Mouse (Mus musculus) neural tube, embryonic 15.5 days (tissue): Measurements from ENCODE around the gene Lyrm9. TPM values are rescaled to one million over a fixed set of nuclear protein-coding genes. Genes with fewer than 3 reads are reported as not detected.

Source experiments
- ATAC-seq: fragments of 200-750 bp; cut with Nextera tagmentation; 2 replicates; pipeline ENCODE4 v1.8.0; 2017; ENCODE audit warnings: mild to moderate bottlenecking, moderate TSS enrichment, moderate library complexity; ENCODE audit not compliant: low FRiP score
- H3K27ac ChIP-seq: fragments of 300-500 bp; sonication (generic); replicated peaks from 2 replicates; pipeline ENCODE4 v1.5.1; 2015; ENCODE audit warnings: mild to moderate bottlenecking, inconsistent platforms
- H3K27me3 ChIP-seq: fragments of 300-500 bp; sonication (generic); replicated peaks from 2 replicates; pipeline ENCODE4 v1.6.1; 2015; ENCODE audit warnings: inconsistent platforms
- H3K36me3 ChIP-seq: fragments of 300-500 bp; sonication (generic); 2 replicates; pipeline ENCODE4 v1.6.1; 2015; ENCODE audit warnings: inconsistent platforms
- H3K4me1 ChIP-seq: fragments of 300-500 bp; sonication (generic); 2 replicates; pipeline ENCODE4 v1.6.1; 2015; ENCODE audit warnings: inconsistent platforms
- H3K4me2 ChIP-seq: fragments of 300-500 bp; sonication (generic); 2 replicates; pipeline ENCODE4 v1.6.1; 2015; ENCODE audit warnings: inconsistent platforms, mild to moderate bottlenecking, moderate library complexity
- H3K4me3 ChIP-seq: fragments of 300-500 bp; sonication (generic); replicated peaks from 2 replicates; pipeline ENCODE4 v1.5.1; 2015; ENCODE audit warnings: mild to moderate bottlenecking, inconsistent platforms
- H3K9ac ChIP-seq: fragments of 300-500 bp; sonication (generic); replicated peaks from 2 replicates; pipeline ENCODE4 v1.6.1; 2015; ENCODE audit warnings: mild to moderate bottlenecking, inconsistent platforms
- H3K9me3 ChIP-seq: fragments of 300-500 bp; sonication (generic); replicated peaks from 2 replicates; pipeline ENCODE4 v1.6.1; 2016; ENCODE audit warnings: inconsistent platforms
- WGBS: fragments of 180-500 bp; shearing (Covaris S2); methylation state at CpG from one replicate; pipeline ENCODE4 v1.1.7; 2015; ENCODE audit warnings: mixed read lengths; 5-methylcytosine and 5-hydroxymethylcytosine counted together
- polyA plus RNA-seq: library from polyadenylated mRNA; unstranded; fragments of >200 nt; fragmentation: Nextera tagmentation; extraction: Ambion mirVana; gene quantifications from 2 replicates; pipeline ENCODE4 v1.2.1, GENCODE M21; 2015

The Lyrm9 gene
- polyA plus RNA-seq, 1 experiment from 2014 or later: 42.0 TPM

DNA sequence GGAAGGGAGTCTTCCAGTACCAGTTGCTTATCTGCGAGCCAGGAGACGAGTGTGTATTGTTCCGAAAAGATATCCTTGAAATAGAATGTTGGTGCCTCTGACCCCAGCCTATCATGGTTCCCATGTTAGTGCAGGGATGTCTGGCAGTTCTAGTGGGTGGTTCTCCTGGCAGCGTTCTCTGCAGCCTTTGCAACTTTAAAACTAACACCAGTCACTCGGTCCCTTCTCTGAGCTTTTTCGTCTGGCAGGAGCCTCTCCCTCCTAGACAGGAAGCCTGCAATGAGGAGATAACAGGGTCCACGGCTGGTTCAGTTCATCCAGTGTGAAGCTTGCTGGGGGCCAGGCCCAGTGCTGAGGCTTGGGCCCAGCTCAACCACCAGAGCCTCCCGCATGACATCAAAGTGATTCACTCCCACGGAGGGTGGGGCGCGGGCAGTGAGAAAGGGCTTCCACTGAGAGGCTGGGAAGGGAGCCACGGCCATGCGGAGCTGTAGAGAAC lies 6.5 kb downstream of the Lyrm9 start:
- H3K9ac ChIP-seq: no peak overlapping the region
- H3K27me3 ChIP-seq: no peaks in the 10 kb centered on the region
- ATAC-seq: no peak
- 74% methylated on average over 13 of the region's 13 CpGs for WGBS
- H3K36me3 ChIP-seq: no peaks in the 10 kb centered on the region
- no peak overlapping the region for H3K27ac ChIP-seq
- peaks cover 9% of the 10 kb centered on the region for H3K4me1 ChIP-seq
- no peaks in the 10 kb centered on the region for H3K9me3 ChIP-seq
- H3K4me2 ChIP-seq: no peak overlapping the region
- H3K4me3 ChIP-seq: no peak overlapping the region

DNA sequence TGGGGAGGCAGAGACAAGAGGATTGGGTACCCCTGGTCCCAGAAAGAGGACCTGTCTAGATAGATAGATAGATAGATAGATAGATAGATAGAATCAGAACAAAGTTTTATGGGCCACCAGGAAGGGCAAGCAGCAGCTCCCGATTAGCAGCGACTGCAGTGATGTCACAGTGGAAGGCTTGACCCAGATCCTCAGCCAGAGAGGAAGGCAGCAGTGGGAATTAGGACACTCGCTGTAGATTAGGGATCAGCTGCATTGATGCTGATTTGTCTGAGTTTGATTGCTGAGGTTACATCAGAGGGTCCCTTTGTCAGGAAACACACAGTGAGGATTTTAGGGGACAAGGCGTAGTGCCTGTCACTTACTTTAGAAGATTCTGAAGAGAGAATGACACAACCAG lies 10.1 kb downstream of the Lyrm9 start:
- Histone ChIP-seq H3K4me1 (no peaks in the 10 kb centered on the region), H3K36me3 (peaks cover 11% of the 10 kb centered on the region), H3K27ac (no peak overlapping the region), H3K9ac (no peak overlapping the region), H3K9me3 (no peaks in the 10 kb centered on the region), H3K4me2 (no peak overlapping the region), H3K4me3 (no peak overlapping the region), H3K27me3 (no peaks in the 10 kb centered on the region)
- WGBS: 94% methylated on average over 4 of the region's 4 CpGs
- no peak for ATAC-seq

DNA sequence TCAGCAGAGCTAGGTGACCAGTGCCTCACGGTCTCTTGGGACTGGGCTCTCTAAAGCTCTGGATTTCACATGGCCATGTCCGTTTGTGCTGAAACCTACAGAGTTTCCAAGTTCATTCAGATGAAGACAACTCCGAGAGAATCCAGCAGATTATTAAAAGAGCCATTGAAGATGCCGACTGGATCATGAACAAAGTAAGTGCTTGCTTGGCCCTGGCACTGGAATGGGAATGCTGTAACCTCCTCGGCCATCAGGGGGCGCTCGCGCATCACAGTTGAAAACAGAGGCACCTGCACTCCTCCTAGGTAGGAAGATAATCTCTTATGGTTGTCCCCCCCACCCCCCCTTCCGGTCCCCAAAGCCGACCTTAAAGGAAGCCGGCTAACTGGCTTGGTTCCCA lies 11.6 kb downstream of the Lyrm9 start:
- no peak overlapping the region for H3K9ac ChIP-seq
- no peaks in the 10 kb centered on the region for H3K27me3 ChIP-seq
- no peaks in the 10 kb centered on the region for H3K9me3 ChIP-seq
- peaks cover 11% of the 10 kb centered on the region for H3K36me3 ChIP-seq
- WGBS: 13% methylated on average over 11 of the region's 11 CpGs
- no peak overlapping the region for H3K4me2 ChIP-seq
- ATAC-seq: no peak
- H3K4me1 ChIP-seq: no peaks in the 10 kb centered on the region
- H3K4me3 ChIP-seq: no peak overlapping the region
- H3K27ac ChIP-seq: no peak overlapping the region

DNA sequence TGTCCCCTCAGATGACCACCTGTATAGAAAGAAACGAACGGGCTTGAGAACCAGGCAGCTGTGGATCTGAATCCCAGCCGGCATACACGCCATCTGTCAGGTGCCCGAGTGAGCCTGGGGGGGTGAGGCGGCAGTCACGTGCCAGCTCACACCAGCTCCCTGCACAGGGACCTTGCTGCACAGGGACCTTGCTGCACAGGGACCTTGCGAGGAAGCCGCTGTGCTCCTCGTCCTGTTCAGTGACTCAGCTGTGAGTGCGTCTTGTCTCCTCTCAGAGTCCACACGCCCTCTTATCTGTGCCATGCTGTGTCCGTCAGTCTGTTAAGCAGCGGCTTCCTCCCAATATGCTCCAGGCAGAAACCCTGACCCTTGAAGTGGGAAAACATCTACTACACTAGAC lies 13.1 kb downstream of the Lyrm9 start:
- Histone ChIP-seq H3K4me3 (no peak overlapping the region), H3K4me1 (no peaks in the 10 kb centered on the region), H3K9me3 (no peaks in the 10 kb centered on the region), H3K36me3 (peaks cover 11% of the 10 kb centered on the region), H3K9ac (no peak overlapping the region), H3K27ac (no peak overlapping the region), H3K4me2 (no peak overlapping the region), H3K27me3 (no peaks in the 10 kb centered on the region)
- ATAC-seq: no peak
- 68% methylated on average over 14 of the region's 14 CpGs for WGBS

DNA sequence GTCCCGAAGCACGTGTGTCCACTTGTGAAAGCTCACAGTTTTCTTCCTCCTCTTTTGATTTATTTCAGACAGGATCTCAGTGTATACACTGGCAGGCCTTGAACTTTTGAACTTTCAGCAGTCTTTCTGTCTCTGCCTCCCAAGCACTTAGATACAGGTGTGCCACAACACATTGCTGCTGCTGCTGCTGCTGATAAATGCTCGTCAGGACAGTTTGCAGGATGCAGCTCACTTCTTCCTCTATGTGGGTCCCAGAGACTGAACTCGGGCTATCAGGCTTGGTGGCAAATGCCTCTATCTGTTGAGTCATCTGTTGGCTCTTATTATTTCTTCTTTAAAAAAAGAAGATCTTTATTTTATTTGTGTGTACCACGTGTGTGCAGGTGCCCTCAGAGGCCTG lies 13.8 kb downstream of the Lyrm9 start:
- WGBS: 90% methylated on average over 5 of the region's 5 CpGs
- H3K4me2 ChIP-seq: no peak overlapping the region
- no peak overlapping the region for H3K9ac ChIP-seq
- H3K27me3 ChIP-seq: no peaks in the 10 kb centered on the region
- no peak overlapping the region for H3K27ac ChIP-seq
- H3K4me3 ChIP-seq: no peak overlapping the region
- ATAC-seq: no peak
- H3K9me3 ChIP-seq: no peaks in the 10 kb centered on the region
- peaks cover 11% of the 10 kb centered on the region for H3K36me3 ChIP-seq
- no peaks in the 10 kb centered on the region for H3K4me1 ChIP-seq

DNA sequence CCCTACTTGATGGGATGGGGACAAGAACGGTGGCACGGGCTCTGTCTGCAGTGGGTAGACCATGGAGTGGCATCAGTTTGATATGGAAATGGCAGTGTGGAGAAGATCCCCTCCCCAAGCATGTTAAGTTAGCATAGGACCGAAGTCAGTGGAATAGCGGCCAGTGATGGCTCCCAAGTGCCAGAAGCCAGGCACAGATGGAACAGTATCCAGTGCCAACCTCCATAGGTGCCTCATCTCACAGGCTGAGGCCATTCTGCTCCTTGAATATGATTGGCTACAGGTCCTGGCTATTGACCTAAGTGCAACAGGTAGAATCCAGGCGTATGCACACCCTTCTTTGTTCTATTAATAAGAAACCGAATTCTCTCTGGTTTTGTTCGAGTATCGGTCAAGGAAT lies 15.6 kb downstream of the Lyrm9 start:
- Histone ChIP-seq H3K36me3 (peaks cover 11% of the 10 kb centered on the region), H3K9ac (no peak overlapping the region), H3K4me3 (no peak overlapping the region), H3K27ac (no peak overlapping the region), H3K9me3 (no peaks in the 10 kb centered on the region), H3K4me1 (0 out of 2 replicates have a peak, but pooled peaks cover 3% of the 10 kb centered on the region), H3K4me2 (no peak overlapping the region), H3K27me3 (no peaks in the 10 kb centered on the region)
- ATAC-seq: no peak
- 93% methylated on average over 8 of the region's 8 CpGs for WGBS

DNA sequence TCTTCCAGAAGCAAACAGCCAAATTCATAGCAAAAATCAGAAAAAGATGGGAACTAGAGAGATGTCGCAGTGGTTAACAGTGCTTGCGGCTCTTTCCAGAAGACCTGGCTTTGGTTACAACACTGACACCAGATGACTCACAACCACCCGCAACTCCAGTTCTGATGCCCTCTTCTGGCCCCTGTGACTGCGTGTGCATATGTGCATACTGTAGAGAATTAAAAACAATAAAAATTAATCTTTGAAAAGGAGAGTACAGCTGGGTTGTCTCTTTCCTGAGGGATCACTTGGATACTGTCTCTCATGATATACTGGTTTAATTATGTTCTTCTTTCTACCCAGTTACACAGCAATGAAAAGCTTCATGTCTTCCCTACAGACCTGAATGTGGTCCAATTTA lies 20.2 kb downstream of the Lyrm9 start:
- peaks cover 10% of the 10 kb centered on the region for H3K4me1 ChIP-seq
- no peak overlapping the region for H3K4me2 ChIP-seq
- ATAC-seq: peak; percentile 69
- H3K9ac ChIP-seq: no peak overlapping the region
- H3K27ac ChIP-seq: peak overlapping the region; percentile 41
- H3K36me3 ChIP-seq: no peaks in the 10 kb centered on the region
- WGBS: 68% methylated on average over 4 of the region's 4 CpGs
- H3K4me3 ChIP-seq: no peak overlapping the region
- H3K9me3 ChIP-seq: no peaks in the 10 kb centered on the region
- no peaks in the 10 kb centered on the region for H3K27me3 ChIP-seq

DNA sequence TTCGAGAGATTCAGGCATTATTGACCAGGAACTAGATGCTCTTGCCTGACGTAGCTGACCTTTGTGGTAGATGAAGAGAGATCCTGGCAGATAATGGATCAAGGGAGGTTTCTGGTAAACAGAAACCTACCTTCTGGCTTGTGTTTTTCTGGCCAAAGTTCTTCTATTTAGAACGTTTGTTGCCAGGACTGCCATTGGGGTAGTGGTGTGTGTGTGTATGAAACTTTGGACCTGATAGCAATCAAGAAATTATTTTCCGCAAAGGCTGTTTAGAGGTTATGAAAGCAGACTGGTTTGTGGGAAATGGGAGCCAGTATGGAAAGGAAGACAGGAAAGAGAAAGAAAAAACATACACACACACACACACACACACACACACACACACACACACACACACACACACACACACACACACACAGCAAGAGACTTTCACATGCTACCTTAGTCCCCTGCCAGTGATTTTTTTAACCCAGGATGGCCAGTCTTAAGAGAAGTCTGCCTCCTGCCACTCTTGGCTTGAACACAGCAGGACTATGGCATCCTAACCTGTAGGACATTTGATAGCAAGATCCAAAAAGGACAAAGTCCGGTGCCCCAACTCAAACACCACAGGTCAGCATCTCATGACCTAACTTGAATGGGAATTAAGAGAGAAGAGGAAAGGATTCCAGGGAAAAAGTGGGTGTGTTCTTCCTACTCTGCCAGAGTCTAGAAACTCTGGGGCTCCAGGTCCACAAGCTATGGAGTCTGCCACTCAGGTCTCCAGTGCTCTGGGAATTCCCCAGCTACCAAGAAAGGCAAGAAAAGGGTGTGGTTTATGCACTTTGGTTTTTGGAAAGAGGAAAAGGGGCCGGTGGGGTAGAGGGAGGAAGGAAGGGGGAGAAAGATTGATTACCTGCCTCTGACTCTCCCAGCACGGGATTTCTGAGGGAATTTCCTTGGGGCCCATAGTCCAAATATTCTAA lies 21.8 kb downstream of the Lyrm9 start:
- no peak overlapping the region for H3K4me3 ChIP-seq
- no peaks in the 10 kb centered on the region for H3K9me3 ChIP-seq
- WGBS: 62% methylated on average over 7 of the region's 7 CpGs
- no peak overlapping the region for H3K4me2 ChIP-seq
- H3K36me3 ChIP-seq: no peaks in the 10 kb centered on the region
- H3K27me3 ChIP-seq: no peaks in the 10 kb centered on the region
- ATAC-seq: no peak
- H3K4me1 ChIP-seq: peaks cover 10% of the 10 kb centered on the region
- no peak overlapping the region for H3K9ac ChIP-seq
- no peak overlapping the region for H3K27ac ChIP-seq

DNA sequence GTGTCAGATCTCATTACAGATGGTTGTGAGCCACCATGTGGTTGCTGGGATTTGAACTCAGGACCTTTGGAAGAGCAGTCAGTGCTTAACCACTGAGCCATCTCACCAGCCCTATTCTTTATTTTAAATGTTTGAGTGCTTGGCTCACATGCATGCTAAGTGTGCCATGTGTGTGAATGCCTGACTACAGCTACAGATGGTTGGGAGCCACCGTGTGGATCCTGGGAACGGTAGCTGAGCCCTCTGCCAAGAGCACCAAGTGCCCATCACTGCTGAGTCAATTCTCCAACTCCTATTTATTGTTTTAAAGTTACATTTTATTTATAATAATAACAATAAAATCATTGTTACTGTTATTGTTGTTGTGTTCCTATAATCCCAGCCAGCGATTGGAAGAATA lies 23.5 kb downstream of the Lyrm9 start:
- H3K27me3 ChIP-seq: no peaks in the 10 kb centered on the region
- no peak overlapping the region for H3K9ac ChIP-seq
- H3K4me2 ChIP-seq: no peak overlapping the region
- H3K27ac ChIP-seq: no peak overlapping the region
- H3K4me3 ChIP-seq: no peak overlapping the region
- peaks cover 10% of the 10 kb centered on the region for H3K4me1 ChIP-seq
- no peak for ATAC-seq
- no peaks in the 10 kb centered on the region for H3K36me3 ChIP-seq
- H3K9me3 ChIP-seq: no peaks in the 10 kb centered on the region
- WGBS: 78% methylated on average over 3 of the region's 3 CpGs

DNA sequence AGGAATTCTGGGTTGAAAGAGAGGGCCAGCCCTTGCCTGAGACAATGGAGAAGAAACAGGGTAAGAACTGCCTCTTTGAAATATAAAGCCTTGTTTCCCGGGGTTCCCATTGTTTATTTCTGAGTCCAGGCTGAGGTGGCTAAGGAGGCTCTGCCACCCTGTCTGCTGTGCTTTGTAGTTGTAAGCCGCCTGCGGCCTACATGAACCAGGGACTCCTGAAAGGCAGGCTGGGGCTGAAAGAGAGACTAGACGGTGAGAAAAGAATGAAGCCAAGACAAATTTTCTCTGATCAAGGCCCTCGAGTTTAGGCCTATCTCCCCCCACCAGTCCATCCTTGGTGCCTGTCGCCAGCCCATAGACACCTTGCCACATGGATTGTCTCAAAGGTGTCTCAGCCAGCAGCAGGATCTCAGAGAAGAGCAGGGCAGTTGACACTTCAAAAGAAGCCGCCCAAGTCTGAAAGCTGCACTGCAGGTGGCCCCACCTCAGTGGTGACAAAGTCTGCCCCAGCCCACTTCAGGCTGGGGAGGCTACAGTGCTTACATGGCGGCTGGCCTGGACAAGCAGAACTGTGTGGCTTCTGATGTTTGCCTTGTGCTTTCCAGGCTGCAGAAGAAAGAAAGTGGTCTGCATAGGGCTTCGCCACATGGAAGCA lies 25.0 kb downstream of the Lyrm9 start:
- H3K4me3 ChIP-seq: no peak overlapping the region
- no peak overlapping the region for H3K9ac ChIP-seq
- ATAC-seq: no peak
- WGBS: 39% methylated on average over 9 of the region's 9 CpGs
- no peak overlapping the region for H3K27ac ChIP-seq
- H3K4me2 ChIP-seq: no peak overlapping the region
- H3K9me3 ChIP-seq: no peaks in the 10 kb centered on the region
- H3K27me3 ChIP-seq: no peaks in the 10 kb centered on the region
- H3K36me3 ChIP-seq: no peaks in the 10 kb centered on the region
- H3K4me1 ChIP-seq: peaks cover 10% of the 10 kb centered on the region

DNA sequence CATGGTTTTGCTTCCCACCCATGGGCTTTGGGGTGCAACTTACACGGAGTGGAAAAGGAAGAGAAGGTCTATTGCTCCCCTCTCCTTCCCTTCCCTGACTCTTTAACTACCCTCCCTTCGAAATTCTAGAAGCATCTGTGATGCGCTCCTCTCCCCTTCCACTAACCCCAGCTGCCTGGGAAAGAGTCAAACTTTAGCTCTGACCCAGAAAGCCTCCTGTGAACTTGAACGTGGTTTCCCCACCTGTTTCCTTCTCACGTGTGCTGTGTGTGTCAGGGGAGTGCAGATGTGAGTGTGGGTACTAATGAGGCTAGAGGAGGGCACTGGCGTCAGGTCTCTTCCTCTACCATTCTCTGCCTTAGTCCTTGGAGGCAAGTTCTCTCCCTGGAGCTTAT lies 25.5 kb downstream of the Lyrm9 start:
- 68% methylated on average over 6 of the region's 6 CpGs for WGBS
- Histone ChIP-seq H3K4me3 (no peak overlapping the region), H3K4me2 (no peak overlapping the region), H3K9ac (no peak overlapping the region), H3K27me3 (no peaks in the 10 kb centered on the region), H3K27ac (no peak overlapping the region), H3K9me3 (no peaks in the 10 kb centered on the region), H3K36me3 (no peaks in the 10 kb centered on the region), H3K4me1 (peaks cover 7% of the 10 kb centered on the region)
- no peak for ATAC-seq

DNA sequence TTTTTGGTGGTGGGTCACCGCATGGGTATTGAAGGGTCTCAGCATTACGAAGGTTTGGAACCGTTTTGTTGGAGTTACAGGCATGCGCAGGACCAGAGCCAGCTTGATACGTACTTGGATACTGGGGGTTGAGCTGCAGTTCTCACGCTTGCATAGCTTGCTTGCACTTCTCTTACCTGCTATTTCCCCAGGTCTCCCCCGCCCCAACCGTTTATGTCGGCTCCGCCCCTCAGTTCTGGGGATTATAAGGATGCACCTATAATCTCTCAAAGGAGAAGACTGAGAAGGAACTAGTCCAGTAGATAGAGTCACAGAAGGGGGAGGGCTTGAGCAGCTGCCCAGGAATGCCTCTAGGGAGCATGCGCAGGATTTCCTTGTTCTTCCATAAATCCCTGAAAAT lies 26.1 kb downstream of the Lyrm9 start:
- Histone ChIP-seq H3K27ac (no peak overlapping the region), H3K9me3 (no peaks in the 10 kb centered on the region), H3K9ac (no peak overlapping the region), H3K4me2 (no peak overlapping the region), H3K4me1 (peaks cover 7% of the 10 kb centered on the region), H3K27me3 (no peaks in the 10 kb centered on the region), H3K4me3 (no peak overlapping the region), H3K36me3 (no peaks in the 10 kb centered on the region)
- WGBS: 88% methylated on average over 11 of the region's 11 CpGs
- no peak for ATAC-seq
